Mouse (Mus musculus) liver, postnatal 0 days (tissue): ENCODE data around the gene Zap70.

Source experiments
- CTCF ChIP-seq: sonication (generic); IDR thresholded peaks from 2 replicates; pipeline ENCODE4 v1.5.1; 2016; ENCODE audit warnings: antibody characterized with exemption, low read depth
- EP300 ChIP-seq: IDR thresholded peaks from 2 replicates; pipeline ENCODE4 v1.6.1; 2016; ENCODE audit warnings: antibody characterized with exemption, low read depth, mild to moderate bottlenecking

GRCm38 (mm10) chr1:36761568-36761967 is at the start of gene Zap70:
- TF ChIP-seq CTCF (no peak), EP300 (no peak)
